Mouse (Mus musculus) kidney, embryonic 14.5 days (tissue): ENCODE data around the gene Hnrnpr. TPM values are rescaled to one million over a fixed set of nuclear protein-coding genes. Genes with fewer than 3 reads are reported as not detected.

ENCODE experiments used
- ATAC-seq: fragments of 200-750 bp; cut with Nextera tagmentation; 2 replicates; pipeline ENCODE4 v1.8.0; 2017; ENCODE audit warnings: moderate number of reproducible peaks, mild to moderate bottlenecking, moderate TSS enrichment, moderate library complexity; ENCODE audit not compliant: low FRiP score, low TSS enrichment
- H3K27ac ChIP-seq: fragments of 300-500 bp; sonication (generic); 2 replicates; pipeline ENCODE4 v1.5.1; 2014; ENCODE audit warnings: low read depth, mild to moderate bottlenecking, low read length, moderate library complexity, mixed read lengths
- H3K27me3 ChIP-seq: fragments of 300-500 bp; sonication (generic); 2 replicates; pipeline ENCODE4 v1.6.1; 2014; ENCODE audit warnings: mild to moderate bottlenecking, low read length; ENCODE audit not compliant: control insufficient read depth, insufficient read depth
- H3K36me3 ChIP-seq: fragments of 300-500 bp; sonication (generic); 2 replicates; pipeline ENCODE4 v1.6.1; 2014; ENCODE audit warnings: low read length, mixed read lengths; ENCODE audit not compliant: control insufficient read depth, insufficient read depth
- H3K4me1 ChIP-seq: fragments of 300-500 bp; sonication (generic); 2 replicates; pipeline ENCODE4 v1.6.1; 2014; ENCODE audit warnings: low read length, mixed read lengths; ENCODE audit not compliant: control insufficient read depth, insufficient read depth
- H3K4me2 ChIP-seq: fragments of 300-500 bp; sonication (generic); replicated peaks from 2 replicates; pipeline ENCODE4 v1.6.1; 2014; ENCODE audit warnings: low read depth, mild to moderate bottlenecking, low read length
- H3K4me3 ChIP-seq: fragments of 300-500 bp; sonication (generic); 2 replicates; pipeline ENCODE4 v1.5.1; 2014; ENCODE audit warnings: mild to moderate bottlenecking, low read length
- H3K9ac ChIP-seq: fragments of 300-500 bp; sonication (generic); 2 replicates; pipeline ENCODE4 v1.6.1; 2014; ENCODE audit warnings: low read depth, mild to moderate bottlenecking, low read length, moderate library complexity
- H3K9me3 ChIP-seq: fragments of 300-500 bp; sonication (generic); 2 replicates; pipeline ENCODE4 v1.6.1; 2016; ENCODE audit warnings: low read length; ENCODE audit not compliant: control insufficient read depth
- WGBS: fragments of 180-500 bp; shearing (Covaris S2); extraction: QIAGEN DNeasy Blood & Tissue Kit; methylation state at CpG from one replicate; pipeline ENCODE4 v1.1.7; 2014; 5-methylcytosine and 5-hydroxymethylcytosine counted together
- polyA plus RNA-seq: library from polyadenylated mRNA; unstranded; fragments of >200 nt; fragmentation: Nextera tagmentation; extraction: Ambion mirVana; gene quantifications from 2 replicates; pipeline ENCODE4 v1.2.1, GENCODE M21; 2014

The Hnrnpr gene
- polyA plus RNA-seq, 1 experiment from 2014 or later, result 180 TPM

DNA sequence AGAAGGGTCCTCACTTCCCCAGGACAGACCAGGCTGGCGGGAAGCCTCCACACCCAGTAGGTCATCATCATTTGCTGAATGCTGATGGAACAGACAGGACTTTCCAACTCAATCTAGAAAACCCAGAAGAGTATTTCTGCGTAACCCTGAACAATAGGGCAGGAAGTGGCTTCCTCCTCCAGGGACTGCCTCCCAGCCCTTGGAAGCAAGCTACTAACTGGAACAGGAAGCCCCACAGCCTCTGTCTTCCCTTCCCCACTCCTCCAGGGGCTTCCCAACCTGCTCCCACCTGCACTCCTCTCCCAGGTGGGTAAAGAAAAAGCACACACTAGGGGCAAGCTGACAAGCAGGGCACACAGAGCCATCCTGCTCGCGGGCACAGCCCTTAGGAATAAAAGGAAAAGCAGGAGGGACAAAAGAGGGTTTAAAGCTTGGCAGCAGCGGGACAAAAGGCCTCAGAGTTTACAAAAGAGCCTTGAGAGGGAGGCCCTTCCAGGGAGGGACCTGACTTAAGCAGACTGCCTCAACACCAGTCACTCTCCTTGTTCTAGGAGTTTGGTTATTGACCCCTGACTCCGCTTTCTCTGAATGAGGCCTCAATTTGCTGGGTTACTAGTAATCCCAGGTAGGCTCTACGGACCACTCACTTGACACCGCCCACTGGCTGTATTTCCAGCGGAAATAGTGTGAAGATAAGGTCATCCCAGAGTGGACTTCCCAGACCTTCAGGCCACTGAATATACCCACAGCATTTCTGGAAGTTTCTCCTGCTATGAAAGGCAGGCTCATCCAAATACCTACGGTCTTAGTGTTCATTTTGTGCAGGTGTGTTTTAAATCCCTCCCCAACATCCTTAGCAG, 27.9 kb upstream of the Hnrnpr start:
- H3K4me3 ChIP-seq, result no peak overlapping the region
- 48% methylated on average over 10 of the region's 10 CpGs for WGBS
- H3K4me2 ChIP-seq, result no peak overlapping the region

DNA sequence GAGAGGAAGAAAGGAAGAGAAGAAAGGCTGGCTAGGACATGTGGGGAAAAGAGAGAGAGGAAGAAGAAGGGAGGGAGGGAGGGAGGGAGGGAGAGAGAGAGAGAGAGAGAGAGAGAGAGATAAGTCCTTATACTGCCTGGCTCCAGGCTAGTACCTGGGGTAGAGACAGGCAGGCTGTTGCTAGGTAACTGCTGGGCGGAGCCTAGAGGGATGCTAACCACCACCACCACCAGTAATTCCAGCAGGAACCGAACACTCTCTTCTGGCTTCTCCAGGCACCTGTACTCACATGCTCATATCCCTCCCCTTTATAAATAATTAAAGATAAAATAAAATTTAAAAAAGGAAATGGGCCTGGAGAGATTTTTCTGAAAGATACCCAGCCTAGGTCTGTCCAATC, 27.0 kb upstream of the Hnrnpr start:
- Histone ChIP-seq H3K27me3 (no peaks in the 10 kb centered on the region), H3K9ac (no peak overlapping the region), H3K4me3 (no peak overlapping the region), H3K4me2 (no peak overlapping the region), H3K27ac (peak overlapping the region; percentile 89; the same call in 1 of the 2 replicates), H3K36me3 (peaks cover 16% of the 10 kb centered on the region), H3K4me1 (peaks cover 27% of the 10 kb centered on the region), H3K9me3 (peaks cover 1% of the 10 kb centered on the region; the same call in 1 of the 2 replicates)
- ATAC-seq, result no peak
- WGBS, result 30% methylated on average over 2 of the region's 2 CpGs

More for the DNA sequence above, 27.9 kb upstream of the Hnrnpr start:
- H3K9ac ChIP-seq, result no peak overlapping the region
- H3K36me3 ChIP-seq, result peaks cover 7% of the 10 kb centered on the region; the same call in 1 of the 2 replicates
- H3K9me3 ChIP-seq, result no peaks in the 10 kb centered on the region
- no peaks in the 10 kb centered on the region for H3K27me3 ChIP-seq
- H3K27ac ChIP-seq, result peak overlapping the region; percentile 89
- H3K4me1 ChIP-seq, result peaks cover 27% of the 10 kb centered on the region
- no peak for ATAC-seq

DNA sequence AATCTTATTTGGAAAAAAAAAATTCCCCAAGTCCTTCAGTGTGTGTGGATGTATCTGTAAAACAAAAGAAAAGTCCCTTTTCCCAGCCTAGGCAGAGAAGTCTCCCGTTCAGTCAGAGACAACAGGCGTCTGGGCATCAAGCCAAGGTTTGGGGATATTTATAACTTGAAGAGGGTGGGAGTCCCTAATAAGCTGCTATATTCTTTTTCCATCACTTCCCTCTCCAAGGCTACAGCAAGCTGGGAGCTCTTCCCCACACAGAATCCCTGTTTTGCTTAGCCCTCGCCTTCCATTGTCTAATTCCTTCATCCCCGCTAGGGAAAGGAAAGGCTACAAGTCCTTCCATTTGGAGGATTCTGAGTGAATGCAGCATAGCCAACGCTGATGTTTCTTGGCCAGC, 26.3 kb upstream of the Hnrnpr start, which contains the start of gene Zfp46:
Zfp46 (plus strand) TSS at position 229 of the 400 bp plus-strand sequence.
- H3K27ac ChIP-seq, result peak within 1 kb of the TSS; percentile 89
- H3K36me3 ChIP-seq, result peaks cover 21% of the 10 kb centered on the region
- peak within 1 kb of the TSS; percentile 61 for H3K4me2 ChIP-seq
- no peaks in the 10 kb centered on the region for H3K27me3 ChIP-seq
- peak within 1 kb of the TSS; percentile 49 for H3K9ac ChIP-seq
- 49% methylated on average over 5 of the region's 5 CpGs for WGBS
- no peak for ATAC-seq
- peak within 1 kb of the TSS; percentile 63 for H3K4me3 ChIP-seq
- H3K4me1 ChIP-seq, result peaks cover 27% of the 10 kb centered on the region
- H3K9me3 ChIP-seq, result peaks cover 3% of the 10 kb centered on the region; the same call in 1 of the 2 replicates

DNA sequence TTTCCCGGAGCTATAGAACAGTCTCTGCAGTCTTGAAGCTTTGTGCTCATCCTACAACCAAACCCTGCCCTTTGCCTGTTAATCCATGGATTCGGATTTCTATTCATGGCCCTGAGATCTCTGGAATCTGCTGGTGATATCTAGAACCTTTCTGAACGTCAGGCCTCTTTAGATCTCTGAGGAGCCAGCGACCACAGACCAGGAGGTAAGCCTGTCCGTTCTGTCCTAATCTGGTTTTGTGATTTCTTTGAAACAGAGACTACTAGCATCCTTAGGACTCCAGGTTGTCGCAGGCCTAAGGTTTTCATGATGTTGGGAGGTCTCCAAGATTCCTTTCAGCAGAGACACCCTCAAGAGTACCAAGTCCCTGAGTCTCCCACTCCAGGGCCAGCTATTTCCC, 25.9 kb upstream of the Hnrnpr start:
- Histone ChIP-seq H3K9ac (peak overlapping the region; percentile 49), H3K4me3 (peak overlapping the region; percentile 63), H3K27me3 (no peaks in the 10 kb centered on the region; the same call in 1 of the 2 replicates), H3K4me1 (peaks cover 27% of the 10 kb centered on the region), H3K27ac (peak overlapping the region; percentile 89), H3K9me3 (peaks cover 3% of the 10 kb centered on the region; the same call in 1 of the 2 replicates), H3K36me3 (peaks cover 25% of the 10 kb centered on the region), H3K4me2 (peak overlapping the region; percentile 61)
- ATAC-seq, result no peak
- WGBS, result 33% methylated on average over 6 of the region's 6 CpGs

DNA sequence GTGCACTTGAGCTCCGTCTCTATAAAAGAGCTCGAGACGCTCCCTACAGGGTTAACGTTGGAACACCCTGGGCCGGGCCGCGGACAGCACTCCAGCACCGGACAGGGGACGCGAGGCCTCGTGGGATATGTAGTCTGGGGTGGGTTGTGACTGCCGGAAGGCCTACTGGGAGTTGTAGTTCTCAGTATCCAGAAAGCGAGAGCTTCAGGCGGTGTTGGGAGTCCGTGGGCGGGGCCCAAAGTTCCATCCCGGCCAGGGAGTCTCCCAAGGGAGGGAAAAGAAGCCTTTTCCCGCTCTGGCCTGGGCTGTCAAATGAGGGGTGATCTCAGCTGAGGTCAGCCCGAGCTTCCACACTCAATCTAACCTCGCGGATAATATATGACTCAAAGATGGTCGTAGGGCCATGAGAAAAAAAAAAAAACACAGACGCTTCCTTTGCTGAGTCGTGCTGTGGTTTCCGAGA, 25.4 kb upstream of the Hnrnpr start:
- H3K9ac ChIP-seq, result peak overlapping the region; percentile 49
- ATAC-seq, result peak; percentile 94
- H3K27ac ChIP-seq, result peak overlapping the region; percentile 89
- H3K9me3 ChIP-seq, result peaks cover 3% of the 10 kb centered on the region; the same call in 1 of the 2 replicates
- peak overlapping the region; percentile 63 for H3K4me3 ChIP-seq
- H3K36me3 ChIP-seq, result peaks cover 30% of the 10 kb centered on the region
- H3K4me2 ChIP-seq, result peak overlapping the region; percentile 61
- under 1% methylated on average over 25 of the region's 25 CpGs for WGBS
- H3K4me1 ChIP-seq, result peaks cover 27% of the 10 kb centered on the region
- no peaks in the 10 kb centered on the region; the same call in 1 of the 2 replicates for H3K27me3 ChIP-seq

DNA sequence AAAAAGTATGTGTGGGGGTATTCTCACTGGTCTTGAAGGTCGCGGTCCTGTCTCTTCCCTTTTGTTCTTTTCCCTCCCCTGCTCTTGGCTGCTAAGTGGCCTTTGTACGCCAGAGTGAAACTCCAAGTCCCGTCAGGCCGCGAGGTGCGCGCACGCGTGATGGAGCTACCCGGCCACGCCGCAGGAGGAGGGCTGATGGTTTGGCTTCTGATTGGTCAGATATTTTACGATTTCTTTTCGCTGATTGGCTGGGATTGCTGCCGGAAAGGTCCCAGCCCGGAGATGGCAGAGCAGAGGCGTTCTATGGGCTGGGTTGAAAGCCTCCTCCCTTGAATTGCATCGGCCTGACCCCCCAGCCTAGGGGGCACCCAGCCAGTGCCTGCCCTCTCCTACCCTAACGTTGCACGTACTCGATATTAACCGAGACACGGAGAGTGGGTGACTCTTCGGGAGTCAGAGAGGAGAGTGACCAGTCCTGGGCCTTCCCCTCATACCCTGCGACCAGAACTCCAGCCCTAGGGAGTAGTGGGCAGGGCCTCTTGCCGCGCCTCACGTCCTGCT, 24.9 kb upstream of the Hnrnpr start:
- Histone ChIP-seq H3K27me3 (no peaks in the 10 kb centered on the region; the same call in 1 of the 2 replicates), H3K36me3 (peaks cover 35% of the 10 kb centered on the region), H3K4me3 (peak overlapping the region; percentile 63), H3K4me2 (peak overlapping the region; percentile 61), H3K9ac (peak overlapping the region; percentile 49), H3K9me3 (peaks cover 3% of the 10 kb centered on the region; the same call in 1 of the 2 replicates), H3K27ac (peak overlapping the region; percentile 89), H3K4me1 (peaks cover 27% of the 10 kb centered on the region)
- under 1% methylated on average over 29 of the region's 29 CpGs for WGBS
- peak; percentile 84 for ATAC-seq

DNA sequence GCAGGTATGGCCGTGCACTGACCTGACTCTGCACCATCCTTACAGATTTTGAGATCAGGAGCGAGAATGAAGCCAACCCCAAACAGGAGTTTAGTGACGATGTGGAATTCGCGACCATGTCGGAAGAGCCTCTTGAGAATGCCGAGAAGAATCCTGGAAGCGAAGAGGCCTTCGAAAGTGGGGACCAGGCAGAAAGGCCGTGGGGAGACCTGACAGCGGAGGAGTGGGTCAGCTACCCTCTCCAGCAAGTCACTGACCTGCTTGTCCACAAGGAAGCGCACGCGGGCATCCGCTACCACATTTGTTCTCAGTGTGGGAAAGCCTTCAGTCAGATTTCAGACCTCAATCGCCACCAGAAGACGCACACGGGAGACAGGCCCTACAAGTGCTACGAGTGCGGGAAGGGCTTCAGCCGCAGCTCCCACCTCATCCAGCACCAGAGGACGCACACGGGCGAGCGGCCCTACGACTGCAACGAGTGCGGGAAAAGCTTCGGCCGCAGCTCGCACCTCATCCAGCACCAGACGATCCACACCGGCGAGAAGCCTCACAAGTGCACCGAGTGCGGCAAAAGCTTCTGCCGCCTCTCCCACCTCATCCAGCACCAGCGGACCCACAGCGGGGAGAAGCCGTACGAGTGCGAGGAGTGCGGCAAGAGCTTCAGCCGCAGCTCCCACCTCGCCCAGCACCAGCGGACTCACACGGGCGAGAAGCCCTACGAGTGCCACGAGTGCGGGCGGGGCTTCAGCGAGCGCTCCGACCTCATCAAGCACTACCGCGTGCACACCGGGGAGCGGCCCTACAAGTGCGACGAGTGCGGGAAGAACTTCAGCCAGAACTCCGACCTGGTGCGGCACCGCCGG, 20.6 kb upstream of the Hnrnpr start:
- Histone ChIP-seq H3K27me3 (no peaks in the 10 kb centered on the region; the same call in 1 of the 2 replicates), H3K9ac (0 out of 2 replicates have a peak overlapping the region, but pooled peaks have one; percentile 7), H3K9me3 (peaks cover 3% of the 10 kb centered on the region; the same call in 1 of the 2 replicates), H3K27ac (no peak overlapping the region), H3K36me3 (peaks cover 73% of the 10 kb centered on the region), H3K4me1 (peaks cover 7% of the 10 kb centered on the region), H3K4me3 (no peak overlapping the region), H3K4me2 (no peak overlapping the region)
- 52% methylated on average over 66 of the region's 66 CpGs for WGBS
- no peak for ATAC-seq
